Mouse (Mus musculus): ENCODE data around the gene Gm20916. TPM values are rescaled to one million over a fixed set of nuclear protein-coding genes. Genes with fewer than 3 reads are reported as not detected.
"Not testable (repeated sequence)": the region's sequence is repeated elsewhere in the genome, so short reads cannot be mapped to it uniquely, and the experiment has no call there.

Gene Gm20916
- polyA plus RNA-seq (2015; fragmentation: Nextera tagmentation; extraction: Ambion mirVana), result not detected in 2 replicates

GRCm38 (mm10) chrY:79319265-79319664, at the start of gene Gm20916:
TSS of gene Gm20916 (plus strand) at chrY:79319565.
- ATAC-seq (ENCODE audit: insufficient number of reproducible peaks, low FRiP score, low TSS enrichment, low read depth); H3K4me1 ChIP-seq; H3K9me3 ChIP-seq; H3K27ac ChIP-seq; H3K9ac ChIP-seq; H3K4me2 ChIP-seq; H3K27me3 ChIP-seq; H3K36me3 ChIP-seq; H3K4me3 ChIP-seq: not testable (repeated sequence)
- no CpG with 5 or more reads among the region's 6 CpGs for WGBS

Other genes starting within 250 kb of the Gm20916 start
- gene Gm20917, start 168.4 kb upstream of the Gm20916 start, polyA plus RNA-seq (2015; fragmentation: Nextera tagmentation; extraction: Ambion mirVana), result not detected in 2 replicates

All from limb, embryonic 15.5 days (tissue).